Mouse (Mus musculus): Measurements from ENCODE around the gene Clcn3.
A peak's percentile ranks its signal among the peaks of the same experiment; 100 is the strongest.

Clcn3 gene

DNA sequence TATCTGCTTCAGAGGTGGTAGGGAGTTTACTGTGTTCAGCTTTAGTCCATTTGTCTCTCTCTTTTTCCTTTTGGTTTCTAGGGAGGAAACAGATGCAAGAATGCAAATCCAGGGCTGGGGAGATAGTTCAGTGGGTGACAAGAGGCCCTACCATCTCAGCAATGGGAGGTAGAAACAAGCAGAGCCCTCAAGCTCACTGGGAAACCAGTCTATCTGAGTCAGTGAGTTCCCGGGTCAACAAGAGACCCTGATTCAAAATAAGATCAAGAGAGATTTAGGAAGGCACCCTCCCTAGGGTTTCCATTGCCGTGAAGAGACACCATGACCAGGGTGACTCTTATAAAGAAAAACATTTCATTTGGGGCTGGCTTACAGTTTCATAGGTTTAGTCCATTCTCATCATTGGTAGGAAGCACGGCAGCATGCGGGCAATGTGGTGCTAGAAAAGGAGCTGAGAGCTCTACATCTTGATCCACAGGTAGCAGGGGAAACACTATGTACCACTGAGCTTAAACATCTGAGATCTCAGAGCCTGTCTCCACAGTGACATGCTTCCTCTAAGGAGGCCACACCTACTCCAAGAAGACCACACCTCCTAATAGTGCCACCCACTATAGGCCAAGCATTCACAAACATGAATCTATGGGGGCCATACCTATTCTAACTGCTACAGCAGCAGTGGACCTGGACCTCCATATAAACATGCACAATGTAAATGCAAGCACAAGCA is 114.7 kb downstream of the Clcn3 start:
- DNase-seq, result no peak

DNA sequence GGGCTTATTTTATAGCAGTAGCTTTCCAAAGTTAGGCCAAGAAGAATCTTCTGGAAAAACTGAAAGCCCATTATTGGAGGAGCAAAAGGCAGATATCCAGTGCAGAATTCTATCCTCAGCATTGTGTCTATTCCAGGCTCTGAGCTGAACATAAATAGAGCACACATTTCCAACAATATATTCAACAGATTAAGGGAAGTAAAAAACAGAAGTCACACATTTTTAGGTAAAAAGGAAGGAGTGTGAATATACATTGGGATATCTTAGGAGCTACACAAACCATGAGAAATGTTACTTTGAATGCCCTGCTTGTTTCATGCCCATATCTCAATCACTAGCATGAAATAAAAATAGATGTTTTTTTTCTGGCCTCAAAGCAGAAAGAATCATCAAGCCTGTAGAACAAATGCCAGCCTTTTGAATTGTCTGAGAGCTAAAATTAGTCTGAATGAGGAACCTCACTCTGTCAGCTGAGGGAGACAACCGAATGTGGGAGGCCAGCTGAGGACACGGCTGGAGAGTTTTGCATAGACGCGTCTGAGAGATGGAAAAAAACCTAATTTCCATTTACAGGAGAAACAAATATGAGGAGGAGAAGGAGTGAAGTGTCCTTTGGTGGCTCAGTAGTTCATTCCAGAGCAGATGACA is 115.5 kb downstream of the Clcn3 start:
- DNase-seq, result no peak

DNA sequence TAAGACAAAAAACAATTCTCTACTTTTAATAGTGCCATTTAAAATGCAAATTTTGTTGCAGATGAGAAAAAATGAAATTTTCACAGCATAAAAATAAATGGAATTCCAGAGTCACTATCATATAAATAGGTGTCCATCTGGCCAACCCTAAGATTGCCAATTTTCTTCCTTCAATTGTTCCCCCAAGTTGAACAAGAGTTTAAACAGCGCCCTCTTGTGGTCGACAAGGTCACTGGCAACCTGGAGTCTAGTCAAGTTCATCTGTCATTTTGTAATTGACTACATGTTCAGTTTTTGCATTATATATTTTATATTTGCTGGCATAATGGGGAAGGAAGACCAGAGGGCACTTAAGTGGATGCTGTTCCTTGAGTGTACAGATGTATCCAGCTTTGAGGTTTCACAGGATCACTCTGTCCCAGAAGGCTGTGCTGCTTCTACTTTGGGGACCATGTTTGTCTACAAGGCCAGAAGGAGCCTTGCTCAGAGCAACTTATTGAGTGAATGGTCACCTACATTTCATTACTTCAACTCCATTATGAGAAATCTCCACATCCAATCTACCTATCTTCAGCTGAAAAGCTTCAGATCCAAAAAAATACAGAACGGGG is 117.5 kb downstream of the Clcn3 start:
- peak; percentile 90 to 94 for DNase-seq

DNA sequence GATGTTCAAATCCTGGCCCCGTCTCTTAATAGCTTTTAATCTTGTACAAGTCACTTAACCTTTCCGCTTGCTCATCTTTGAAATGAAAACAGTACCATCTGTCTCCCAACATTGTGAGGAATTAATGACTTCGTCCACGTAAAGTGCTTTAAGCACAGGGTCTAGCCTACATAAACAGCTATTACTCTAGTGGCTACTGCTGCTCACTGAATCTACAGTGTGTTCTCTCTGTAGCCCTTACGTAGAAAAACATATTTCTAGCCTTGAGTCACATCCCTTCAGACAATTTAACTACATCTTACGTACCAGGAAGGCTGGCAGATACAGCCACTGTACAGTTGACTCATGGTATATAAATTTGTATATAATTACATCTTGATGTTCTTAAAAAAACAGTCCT is 118.2 kb downstream of the Clcn3 start:
- peak in 1 of 2 experiments; percentile 19 for DNase-seq

DNA sequence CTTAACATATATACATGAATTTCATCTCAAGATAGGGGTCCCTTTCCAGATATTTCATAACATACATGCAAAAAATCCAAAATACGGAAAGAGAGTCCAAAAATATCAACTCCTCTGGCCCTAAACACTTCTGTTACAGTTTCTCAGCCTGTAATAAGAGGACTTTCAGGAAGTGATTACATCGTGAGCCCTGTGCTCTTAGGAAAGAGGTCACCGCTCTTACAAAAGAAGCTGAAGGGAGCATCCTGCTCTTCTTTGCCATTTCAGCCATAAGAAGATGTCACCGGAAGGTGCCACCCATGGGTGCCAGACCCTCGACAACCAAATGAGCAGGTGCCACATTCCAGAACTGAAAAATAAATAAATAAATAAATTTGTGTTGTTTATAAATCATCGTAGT is 121.3 kb downstream of the Clcn3 start:
- no peak for DNase-seq

DNA sequence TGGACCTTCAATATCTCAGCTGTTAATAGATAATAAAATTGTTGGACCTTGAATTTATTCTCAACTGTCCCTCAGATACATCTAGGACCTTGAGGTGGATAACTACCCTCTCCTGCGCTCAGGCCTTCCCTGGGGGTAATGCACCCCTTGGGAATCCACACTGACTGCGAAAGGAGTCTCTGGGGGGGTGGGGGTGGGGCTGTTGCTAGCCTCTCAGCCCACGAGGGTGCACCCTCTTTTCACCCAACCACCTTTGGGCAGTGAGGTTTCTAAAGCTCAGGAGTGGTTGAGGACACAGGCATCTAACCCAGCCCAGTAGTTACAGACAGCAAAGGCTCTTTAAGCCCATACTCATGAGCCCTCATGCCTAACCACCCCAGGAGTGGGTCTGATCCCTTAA is 122.4 kb downstream of the Clcn3 start:
- DNase-seq, result no peak

Measured in cerebellum, postnatal 10 days (tissue).